Mouse (Mus musculus): ENCODE measurements around the gene Zc3h12c. TPM values are rescaled to one million over a fixed set of nuclear protein-coding genes. Genes with fewer than 3 reads are reported as not detected.

Gene Zc3h12c
- 0.08 and 0.25 TPM in 2 replicates for polyA plus RNA-seq (2012; rRNA removed; ENCODE audit: low replicate concordance)

DNA sequence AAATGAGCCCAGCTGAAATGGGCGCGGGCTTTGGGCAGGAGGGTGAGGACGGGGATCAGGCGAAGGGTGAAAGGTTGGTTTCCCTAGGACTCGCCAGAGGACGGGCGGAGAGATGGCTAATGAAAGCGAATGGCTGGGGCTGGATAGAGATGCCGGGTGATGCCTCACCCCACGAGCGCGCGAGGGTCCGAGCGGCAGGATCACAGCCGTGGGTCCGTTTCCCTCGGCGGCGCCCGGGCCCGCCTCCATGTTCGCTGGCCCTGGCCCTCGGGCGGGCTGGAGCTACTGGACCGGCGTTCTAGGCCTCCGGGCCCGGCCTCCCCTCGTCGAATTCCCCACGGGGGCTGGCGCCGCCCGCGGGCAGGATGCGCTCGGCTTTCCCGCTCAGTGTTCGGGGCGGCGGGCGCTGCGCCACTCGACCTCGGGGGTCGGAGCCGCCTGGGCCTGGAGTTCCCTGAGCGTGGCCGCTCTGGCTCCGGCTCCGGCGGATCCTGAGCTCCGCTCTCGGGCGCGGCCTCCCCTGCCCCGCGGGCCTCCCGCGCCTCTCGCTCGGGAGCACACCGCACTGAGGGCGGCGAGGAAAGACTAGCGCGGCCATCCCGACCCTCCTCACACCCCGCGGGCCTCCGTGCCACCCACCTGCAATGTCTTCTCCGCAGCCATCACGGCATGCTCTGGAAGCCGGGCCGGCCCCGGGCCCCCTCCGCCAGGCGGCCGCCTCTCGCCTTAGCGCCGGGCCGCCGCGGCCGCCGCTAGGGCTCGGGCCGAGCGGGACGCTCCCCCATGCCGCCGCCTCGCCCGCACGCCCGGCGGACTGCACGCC, at the start of gene Zc3h12c:
Gene Zc3h12c (minus strand): TSS at position 710 of the 823 bp plus-strand sequence.

Other genes starting within 250 kb of the Zc3h12c start
- gene Fdx1, start 205.0 kb downstream of the Zc3h12c start, polyA plus RNA-seq (2012; rRNA removed; ENCODE audit: low replicate concordance), result 204 and 375 TPM in 2 replicates
- 0.49 and 0.75 TPM in 2 replicates for gene Rdx, start 121.4 kb downstream of the Zc3h12c start, polyA plus RNA-seq (2012; rRNA removed; ENCODE audit: low replicate concordance)